Mouse (Mus musculus): ENCODE measurements around the gene Rbm4. TPM values are rescaled to one million over a fixed set of nuclear protein-coding genes. Genes with fewer than 3 reads are reported as not detected.

Rbm4 gene
- polyA plus RNA-seq, 2 experiments from 2014 or later = 25.8 to 50.9 TPM

DNA sequence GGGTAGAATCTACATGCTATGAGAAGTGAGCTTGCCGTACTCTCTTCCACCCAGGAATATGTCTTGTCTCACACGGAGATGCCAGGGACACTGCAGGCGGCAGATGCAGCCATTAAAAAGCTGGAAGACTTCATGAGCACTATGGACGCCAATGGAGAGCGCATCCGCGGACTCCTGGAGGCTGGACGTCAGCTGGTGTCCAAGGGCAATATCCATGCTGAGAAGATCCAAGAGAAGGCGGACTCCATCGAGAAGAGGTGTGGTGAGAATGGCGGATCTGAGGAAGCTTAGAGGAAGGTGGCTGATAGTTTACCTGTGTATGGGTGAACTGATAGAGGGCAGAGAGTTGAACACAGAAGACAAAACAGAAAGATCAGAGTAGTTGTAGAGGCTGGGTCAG lies 54.6 kb downstream of the Rbm4 start:
- ATAC-seq = no peak

- ATAC-seq = no peak
These were observed 55.8 kb downstream of the Rbm4 start for GRCm38 (mm10) chr19:4737866-4738265.

Other genes with a start within 250 kb of the Rbm4 start
- under 1 TPM in 1 of 2 experiments, not detected in 1; 0.31 TPM for gene Lrfn4, start 178.2 kb downstream of the Rbm4 start, polyA plus RNA-seq (2017; shearing (Covaris generic))
- gene Rce1, start 168.3 kb downstream of the Rbm4 start, polyA plus RNA-seq (2017; shearing (Covaris generic)) = 10 to 100 TPM; 38.4 to 47.2 TPM
- gene Gm960, start 95.2 kb downstream of the Rbm4 start, polyA plus RNA-seq (2017; shearing (Covaris generic)) = not detected
- gene Sptbn2, start 82.7 kb downstream of the Rbm4 start, polyA plus RNA-seq (2017; shearing (Covaris generic)) = under 1 TPM; 0.11 to 0.17 TPM
- gene Rbm4b, start 37.4 kb downstream of the Rbm4 start, polyA plus RNA-seq (2017; shearing (Covaris generic)) = 100 to 1,000 TPM in 1 of 2 experiments, 10 to 100 TPM in 1; 87.2 to 107 TPM
- 10 to 100 TPM; 36.1 to 36.5 TPM for gene Gm21992, start 17.7 kb upstream of the Rbm4 start, polyA plus RNA-seq (2017; shearing (Covaris generic))
- gene Rbm14, start 17.7 kb upstream of the Rbm4 start, polyA plus RNA-seq (2017; shearing (Covaris generic)) = 10 to 100 TPM; 18.3 to 54.9 TPM
- gene Ccs, start 45.4 kb upstream of the Rbm4 start, polyA plus RNA-seq (2017; shearing (Covaris generic)) = 100 to 1,000 TPM in 1 of 2 experiments, 10 to 100 TPM in 1; 94.7 to 162 TPM
- gene Ccdc87, start 45.5 kb upstream of the Rbm4 start, polyA plus RNA-seq (2017; shearing (Covaris generic)) = not detected
- under 1 TPM; 0.66 to 0.67 TPM for gene Ctsf, start 61.2 kb upstream of the Rbm4 start, polyA plus RNA-seq (2017; shearing (Covaris generic))
- not detected for gene Actn3, start 84.0 kb upstream of the Rbm4 start, polyA plus RNA-seq (2017; shearing (Covaris generic))
- gene Zdhhc24, start 84.8 kb upstream of the Rbm4 start, polyA plus RNA-seq (2017; shearing (Covaris generic)) = 1 to 10 TPM; 6.3 to 6.7 TPM
- 1 to 10 TPM in 1 of 2 experiments, not detected in 1; 1.4 TPM for gene Bbs1, start 112.7 kb upstream of the Rbm4 start, polyA plus RNA-seq (2017; shearing (Covaris generic))
- 10 to 100 TPM; 38.4 to 59.4 TPM for gene Dpp3, start 134.4 kb upstream of the Rbm4 start, polyA plus RNA-seq (2017; shearing (Covaris generic))
- under 1 TPM in 1 of 2 experiments, not detected in 1; 0.25 TPM for gene Peli3, start 149.2 kb upstream of the Rbm4 start, polyA plus RNA-seq (2017; shearing (Covaris generic))
- gene Mrpl11, start 168.2 kb upstream of the Rbm4 start, polyA plus RNA-seq (2017; shearing (Covaris generic)) = 10 to 100 TPM; 79.9 to 91.1 TPM
- gene Npas4, start 196.4 kb upstream of the Rbm4 start, polyA plus RNA-seq (2017; shearing (Covaris generic)) = under 1 TPM; 0.32 to 0.83 TPM
- 1 to 10 TPM in 1 of 2 experiments, under 1 TPM in 1; 0.46 to 2.1 TPM for gene Slc29a2, start 230.0 kb upstream of the Rbm4 start, polyA plus RNA-seq (2017; shearing (Covaris generic))
- gene B4gat1, start 244.9 kb upstream of the Rbm4 start, polyA plus RNA-seq (2017; shearing (Covaris generic)) = 10 to 100 TPM; 10.5 to 13.4 TPM
- gene AC124502.3, start 245.0 kb upstream of the Rbm4 start, polyA plus RNA-seq (2017; shearing (Covaris generic)) = under 1 TPM; 0.40 to 0.68 TPM
- 100 to 1,000 TPM in 1 of 2 experiments, 10 to 100 TPM in 1; 91.4 to 102 TPM for gene Brms1, start 247.5 kb upstream of the Rbm4 start, polyA plus RNA-seq (2017; shearing (Covaris generic))